Mouse (Mus musculus) limb, embryonic 12.5 days (tissue): ENCODE data around the gene Dda1. TPM values are rescaled to one million over a fixed set of nuclear protein-coding genes. Genes with fewer than 3 reads are reported as not detected.

Experiments used
- ATAC-seq: fragments of 200-750 bp; cut with Nextera tagmentation; 2 replicates; pipeline ENCODE4 v1.8.0; 2017; ENCODE audit warnings: low read depth, moderate TSS enrichment; ENCODE audit not compliant: insufficient number of reproducible peaks, insufficient read depth, low FRiP score, low TSS enrichment
- H3K27ac ChIP-seq: fragments of 300-500 bp; sonication (generic); 2 replicates; pipeline ENCODE4 v1.5.1; 2016; ENCODE audit warnings: mild to moderate bottlenecking, moderate library complexity
- H3K27me3 ChIP-seq: fragments of 300-500 bp; sonication (generic); 2 replicates; pipeline ENCODE4 v1.6.1; 2016; ENCODE audit warnings: mild to moderate bottlenecking, moderate library complexity
- H3K36me3 ChIP-seq: fragments of 300-500 bp; sonication (generic); 2 replicates; pipeline ENCODE4 v1.6.1; 2016; ENCODE audit warnings: mild to moderate bottlenecking, moderate library complexity
- H3K4me1 ChIP-seq: fragments of 300-500 bp; sonication (generic); replicated peaks from 2 replicates; pipeline ENCODE4 v1.6.1; 2016
- H3K4me2 ChIP-seq: fragments of 300-500 bp; sonication (generic); 2 replicates; pipeline ENCODE4 v1.6.1; 2016; ENCODE audit warnings: mild to moderate bottlenecking, moderate library complexity
- H3K4me3 ChIP-seq: fragments of 300-500 bp; sonication (generic); replicated peaks from 2 replicates; pipeline ENCODE4 v1.5.1; 2016; ENCODE audit warnings: mild to moderate bottlenecking
- H3K9ac ChIP-seq: fragments of 300-500 bp; sonication (generic); replicated peaks from 2 replicates; pipeline ENCODE4 v1.6.1; 2016; ENCODE audit warnings: mild to moderate bottlenecking, moderate library complexity
- H3K9me3 ChIP-seq: fragments of 300-500 bp; sonication (generic); 2 replicates; pipeline ENCODE4 v1.6.1; 2016; ENCODE audit warnings: mild to moderate bottlenecking, moderate library complexity
- WGBS: fragments of 180-500 bp; shearing (Covaris S2); methylation state at CpG from one replicate; pipeline ENCODE4 v1.1.7; 2016; 5-methylcytosine and 5-hydroxymethylcytosine counted together
- polyA plus RNA-seq: library from polyadenylated mRNA; unstranded; fragments of >200 nt; fragmentation: Nextera tagmentation; extraction: Ambion mirVana; gene quantifications from 2 replicates; pipeline ENCODE4 v1.2.1, GENCODE M21; 2016

Gene Dda1
- polyA plus RNA-seq, 1 experiment from 2014 or later, result 106 TPM

- Histone ChIP-seq H3K36me3 (peaks cover 48% of the 10 kb centered on the region), H3K27ac (peak overlapping the region; percentile 50; the same call in 1 of the 2 replicates), H3K4me1 (peaks cover 18% of the 10 kb centered on the region), H3K9me3 (no peaks in the 10 kb centered on the region), H3K9ac (peak overlapping the region; percentile 76), H3K4me3 (peak overlapping the region; percentile 85), H3K4me2 (peak overlapping the region; percentile 93), H3K27me3 (no peaks in the 10 kb centered on the region)
- ATAC-seq, result no peak; the same call in 1 of the 2 replicates
- 1% methylated on average over 24 of the region's 24 CpGs for WGBS
Observed at GRCm38 (mm10) chr8:71469411-71469810, 412 bp downstream of the Dda1 start.

- no peak for ATAC-seq
- no peak overlapping the region for H3K27ac ChIP-seq
- H3K4me2 ChIP-seq, result peak overlapping the region; percentile 93
Observed at GRCm38 (mm10) chr8:71470146-71470912, 1.3 kb downstream of the Dda1 start.

GRCm38 (mm10) chr8:71470913-71471255, 1.9 kb downstream of the Dda1 start:
- peak overlapping the region; percentile 93; the same call in 1 of the 2 replicates for H3K4me2 ChIP-seq
- no peak overlapping the region for H3K4me3 ChIP-seq

More at GRCm38 (mm10) chr8:71470146-71470912, 1.3 kb downstream of the Dda1 start:
- no peaks in the 10 kb centered on the region for H3K9me3 ChIP-seq
- 94% methylated on average over 3 of the region's 3 CpGs for WGBS
- H3K27me3 ChIP-seq, result no peaks in the 10 kb centered on the region
- peaks cover 57% of the 10 kb centered on the region for H3K36me3 ChIP-seq
- peak overlapping the region; percentile 76; the same call in 1 of the 2 replicates for H3K9ac ChIP-seq
- H3K4me1 ChIP-seq, result peaks cover 17% of the 10 kb centered on the region
- peak overlapping the region; percentile 85 for H3K4me3 ChIP-seq

GRCm38 (mm10) chr8:71471861-71472260, 2.9 kb downstream of the Dda1 start:
- peaks cover 50% of the 10 kb centered on the region for H3K36me3 ChIP-seq
- no peak overlapping the region for H3K27ac ChIP-seq
- no peak for ATAC-seq
- no peaks in the 10 kb centered on the region for H3K27me3 ChIP-seq
- 93% methylated on average over 17 of the region's 17 CpGs for WGBS
- no peak overlapping the region for H3K4me3 ChIP-seq
- no peak overlapping the region; the same call in 1 of the 2 replicates for H3K9ac ChIP-seq
- no peaks in the 10 kb centered on the region for H3K9me3 ChIP-seq
- H3K4me2 ChIP-seq, result no peak overlapping the region
- peaks cover 19% of the 10 kb centered on the region for H3K4me1 ChIP-seq

More at GRCm38 (mm10) chr8:71470913-71471255, 1.9 kb downstream of the Dda1 start:
- no peak for ATAC-seq
- H3K27ac ChIP-seq, result no peak overlapping the region
- H3K9me3 ChIP-seq, result no peaks in the 10 kb centered on the region
- WGBS, result 82% methylated on average over 5 of the region's 5 CpGs
- H3K9ac ChIP-seq, result no peak overlapping the region
- peaks cover 58% of the 10 kb centered on the region for H3K36me3 ChIP-seq
- H3K27me3 ChIP-seq, result no peaks in the 10 kb centered on the region
- peaks cover 17% of the 10 kb centered on the region for H3K4me1 ChIP-seq

GRCm38 (mm10) chr8:71472601-71473386, 3.8 kb downstream of the Dda1 start:
- WGBS, result 82% methylated on average over 8 of the region's 8 CpGs
- no peaks in the 10 kb centered on the region for H3K9me3 ChIP-seq
- H3K4me3 ChIP-seq, result no peak overlapping the region
- H3K4me2 ChIP-seq, result no peak overlapping the region
- no peak overlapping the region for H3K9ac ChIP-seq
- H3K27me3 ChIP-seq, result no peaks in the 10 kb centered on the region
- H3K36me3 ChIP-seq, result peaks cover 50% of the 10 kb centered on the region
- no peak overlapping the region for H3K27ac ChIP-seq
- ATAC-seq, result no peak
- peaks cover 19% of the 10 kb centered on the region for H3K4me1 ChIP-seq

GRCm38 (mm10) chr8:71474344-71474743, 5.3 kb downstream of the Dda1 start:
- Histone ChIP-seq H3K4me1 (peaks cover 19% of the 10 kb centered on the region), H3K4me3 (no peak overlapping the region), H3K4me2 (no peak overlapping the region), H3K36me3 (peaks cover 60% of the 10 kb centered on the region), H3K9ac (no peak overlapping the region), H3K27ac (no peak overlapping the region), H3K9me3 (no peaks in the 10 kb centered on the region), H3K27me3 (no peaks in the 10 kb centered on the region)
- no peak for ATAC-seq
- 98% methylated on average over 18 of the region's 18 CpGs for WGBS

- H3K36me3 ChIP-seq, result peaks cover 67% of the 10 kb centered on the region
- peaks cover 12% of the 10 kb centered on the region for H3K4me1 ChIP-seq
- no peak overlapping the region for H3K27ac ChIP-seq
- peak overlapping the region; percentile 77; the same call in 1 of the 2 replicates for H3K9ac ChIP-seq
- no peaks in the 10 kb centered on the region for H3K27me3 ChIP-seq
- H3K4me3 ChIP-seq, result no peak overlapping the region
- no peak for ATAC-seq
- no peaks in the 10 kb centered on the region for H3K9me3 ChIP-seq
- H3K4me2 ChIP-seq, result peak overlapping the region; percentile 85; the same call in 1 of the 2 replicates
- WGBS, result 87% methylated on average over 25 of the region's 25 CpGs
Observed at GRCm38 (mm10) chr8:71474785-71475701, 6.0 kb downstream of the Dda1 start.

- peak; percentile 11; the same call in 1 of the 2 replicates for ATAC-seq
- peak overlapping the region; percentile 64 for H3K4me3 ChIP-seq
- no peaks in the 10 kb centered on the region for H3K9me3 ChIP-seq
- peaks cover 71% of the 10 kb centered on the region for H3K36me3 ChIP-seq
- peak overlapping the region; percentile 85 for H3K4me2 ChIP-seq
- H3K27me3 ChIP-seq, result no peaks in the 10 kb centered on the region
- H3K27ac ChIP-seq, result peak overlapping the region; percentile 79; the same call in 1 of the 2 replicates
- H3K4me1 ChIP-seq, result peaks cover 9% of the 10 kb centered on the region
- peak overlapping the region; percentile 77 for H3K9ac ChIP-seq
- 21% methylated on average over 4 of the region's 4 CpGs for WGBS
Observed at GRCm38 (mm10) chr8:71475702-71476075, 6.7 kb downstream of the Dda1 start.

- WGBS, result under 1% methylated on average over 89 of the region's 121 CpGs
- peaks cover 9% of the 10 kb centered on the region for H3K4me1 ChIP-seq
- ATAC-seq, result peak; percentile 21
- no peaks in the 10 kb centered on the region for H3K9me3 ChIP-seq
- 0 out of 2 replicates have a peak, but pooled peaks cover 3% of the 10 kb centered on the region for H3K27me3 ChIP-seq
- peak overlapping the region; percentile 85 for H3K4me2 ChIP-seq
- peak overlapping the region; percentile 79 for H3K27ac ChIP-seq
- H3K36me3 ChIP-seq, result peaks cover 71% of the 10 kb centered on the region
- peak overlapping the region; percentile 77 for H3K9ac ChIP-seq
- peak overlapping the region; percentile 64 for H3K4me3 ChIP-seq
Observed at GRCm38 (mm10) chr8:71476099-71476940, 7.3 kb downstream of the Dda1 start.
